Mouse (Mus musculus) left cerebral cortex, postnatal 25 days (tissue): ENCODE measurements around the gene Igf1r. TPM values are rescaled to one million over a fixed set of nuclear protein-coding genes. Genes with fewer than 3 reads are reported as not detected.

Experiments
- DNase-seq, 2 experiments: peaks; one replicate each; pipeline ENCODE4 v3.0.0; 2022; ENCODE audit warnings: low spot score in 2 of 2, mixed read lengths in 1 of 2
- intact Hi-C: fragments of 180-260 bp; cut with DNase I; formaldehyde crosslinking; loops from one replicate; pipeline ENCODE4 v1.15.1; 2025
- total RNA-seq, 2 experiments: library from RNA; stranded (reverse); gene quantifications; 2 replicates each; pipeline ENCODE4 v1.2.3; 2021

The Igf1r gene
- total RNA-seq, 2 experiments from 2014 or later, result 45.8 to 47.3 TPM

- DNase-seq, result no peak
- intact Hi-C loops, result no loop called here
These were observed 114.7 kb downstream of the Igf1r start for GRCm38 (mm10) chr7:68067321-68067720.

GRCm38 (mm10) chr7:68069324-68069723 is 116.7 kb downstream of the Igf1r start:
- intact Hi-C loops, result no loop called here
- DNase-seq, result no peak

- intact Hi-C loops, result no loop called here
- no peak for DNase-seq
These were observed 117.4 kb downstream of the Igf1r start for GRCm38 (mm10) chr7:68070030-68070429.

GRCm38 (mm10) chr7:68070626-68071025 is 118.0 kb downstream of the Igf1r start:
- DNase-seq, result peak; percentile 48 to 73
- intact Hi-C loops, result no loop called here

- intact Hi-C loops, result no loop called here
- DNase-seq, result no peak
These were observed 118.4 kb downstream of the Igf1r start for GRCm38 (mm10) chr7:68071050-68071449.

GRCm38 (mm10) chr7:68071749-68072148 is 119.1 kb downstream of the Igf1r start:
- intact Hi-C loops, result no loop called here
- no peak for DNase-seq

- intact Hi-C loops, result no loop called here
- no peak for DNase-seq
These were observed 120.2 kb downstream of the Igf1r start for GRCm38 (mm10) chr7:68072524-68073459.

GRCm38 (mm10) chr7:68073460-68073806 is 120.8 kb downstream of the Igf1r start:
- intact Hi-C loops, result no loop called here
- no peak for DNase-seq

GRCm38 (mm10) chr7:68074748-68075147 is 122.1 kb downstream of the Igf1r start:
- intact Hi-C loops, result no loop called here
- no peak for DNase-seq

GRCm38 (mm10) chr7:68075401-68075800 is 122.8 kb downstream of the Igf1r start:
- intact Hi-C loops, result no loop called here
- no peak for DNase-seq

GRCm38 (mm10) chr7:68080122-68080845 is 127.7 kb downstream of the Igf1r start:
- no peak for DNase-seq

GRCm38 (mm10) chr7:68085338-68085737 is 132.7 kb downstream of the Igf1r start:
- DNase-seq, result peak; percentile 31 to 55
- intact Hi-C loops, result no loop called here

More at GRCm38 (mm10) chr7:68080122-68080845, 127.7 kb downstream of the Igf1r start:
- intact Hi-C loops, result no loop called here

GRCm38 (mm10) chr7:68085870-68086341 is 133.3 kb downstream of the Igf1r start:
- no peak for DNase-seq
- intact Hi-C loops, result no loop called here

GRCm38 (mm10) chr7:68087496-68087895 is 134.9 kb downstream of the Igf1r start:
- intact Hi-C loops, result no loop called here
- DNase-seq, result no peak

- DNase-seq, result peak; percentile 54 to 91
- intact Hi-C loops, result no loop called here
These were observed 136.2 kb downstream of the Igf1r start for GRCm38 (mm10) chr7:68088825-68089224.

- intact Hi-C loops, result no loop called here
- DNase-seq, result no peak
These were observed 137.1 kb downstream of the Igf1r start for GRCm38 (mm10) chr7:68089725-68090124.

- DNase-seq, result peak; percentile 30 to 74
- intact Hi-C loops, result no loop called here
These were observed 137.9 kb downstream of the Igf1r start for GRCm38 (mm10) chr7:68090576-68090975.

GRCm38 (mm10) chr7:68092304-68092978 is 139.8 kb downstream of the Igf1r start:
- DNase-seq, result no peak
- intact Hi-C loops, result no loop called here

GRCm38 (mm10) chr7:68093817-68094216 is 141.2 kb downstream of the Igf1r start:
- no peak for DNase-seq
- intact Hi-C loops, result no loop called here

GRCm38 (mm10) chr7:68095574-68095973 is 142.9 kb downstream of the Igf1r start:
- intact Hi-C loops, result no loop called here

More at GRCm38 (mm10) chr7:68095574-68095973, 142.9 kb downstream of the Igf1r start:
- DNase-seq, result no peak
